Mouse (Mus musculus) T-cell, adult 66 days (primary cell): ENCODE results near the gene Pcdh19. TPM values are rescaled to one million over a fixed set of nuclear protein-coding genes. Genes with fewer than 3 reads are reported as not detected.

Experiments used
- total RNA-seq, 2 experiments: library from RNA; stranded (reverse); gene quantifications; 3 replicates in 1 of 2; 4 replicates in 1 of 2; pipeline ENCODE4 v1.2.4; 2023

Gene Pcdh19
- not detected for total RNA-seq

GRCm38 (mm10) chrX:133688840-133689239, at the start of gene Pcdh19:
Pcdh19 (minus strand) TSS chrX:133688987.

Other genes with a start within 250 kb of the Pcdh19 start
- not detected for gene Tnmd, start 162.0 kb upstream of the Pcdh19 start, total RNA-seq
- 1 to 10 TPM; 1.4 to 1.6 TPM for gene Tspan6, start 209.4 kb upstream of the Pcdh19 start, total RNA-seq
- not detected for gene Srpx2, start 219.4 kb upstream of the Pcdh19 start, total RNA-seq